Mouse (Mus musculus) adrenal gland, adult 2 months (tissue): ENCODE measurements at regions not wholly inside any gene's neighbourhood (a gene's known extent, or its start where the extent isn't known, plus 50 kb on each side); places are given as distances from the start of the nearest gene placed in this dataset.
A peak's percentile ranks its signal among the peaks of the same experiment; 100 is the strongest.

Source experiments
- DNase-seq: peaks from one replicate; pipeline ENCODE4 v3.0.0; 2021

DNA sequence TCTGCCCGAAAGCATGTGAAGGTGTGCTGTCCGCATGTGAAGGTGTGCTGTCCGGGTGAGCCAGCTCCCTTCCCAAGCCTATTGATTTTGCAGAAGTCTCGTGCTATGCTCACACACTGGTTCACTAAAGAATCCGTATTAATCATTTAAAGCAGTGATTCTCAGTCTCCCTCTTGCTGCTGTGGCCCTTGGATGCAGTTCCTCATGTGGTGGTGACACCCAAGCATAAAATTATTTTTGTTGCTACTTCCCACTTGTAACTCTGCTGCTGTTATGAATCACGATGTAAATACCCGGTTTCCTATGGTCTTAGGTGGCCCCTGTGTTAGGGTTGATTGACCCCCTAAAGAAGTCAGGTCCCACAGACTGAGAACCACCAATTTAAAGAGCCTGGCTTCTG lies 55.7 kb upstream of the Emb start:
- DNase-seq: no peak

GRCm38 (mm10) chr13:117143828-117144227 lies 64.5 kb upstream of the Emb start:
- peak; percentile 33 for DNase-seq

GRCm38 (mm10) chr13:117143255-117143654 lies 65.1 kb upstream of the Emb start:
- no peak for DNase-seq

DNA sequence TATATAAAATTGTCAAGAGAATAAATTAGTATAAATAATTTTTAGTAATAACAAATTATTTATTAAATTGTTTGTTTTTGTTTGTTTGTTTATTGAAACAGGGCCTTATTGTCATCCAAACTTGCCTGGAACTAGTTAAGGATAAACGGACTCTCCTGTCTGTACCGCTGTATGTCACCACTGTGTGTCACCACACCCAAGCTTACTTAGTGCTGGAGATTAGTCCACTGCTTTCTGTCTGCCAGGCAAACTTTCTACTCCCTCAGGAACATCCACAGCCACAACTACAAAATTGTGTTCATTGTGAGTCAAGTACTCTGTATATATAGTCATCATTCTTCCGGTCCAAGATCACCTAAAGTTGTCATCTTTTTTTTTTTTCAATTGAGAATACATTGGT lies 74.0 kb upstream of the Emb start:
- DNase-seq: no peak

DNA sequence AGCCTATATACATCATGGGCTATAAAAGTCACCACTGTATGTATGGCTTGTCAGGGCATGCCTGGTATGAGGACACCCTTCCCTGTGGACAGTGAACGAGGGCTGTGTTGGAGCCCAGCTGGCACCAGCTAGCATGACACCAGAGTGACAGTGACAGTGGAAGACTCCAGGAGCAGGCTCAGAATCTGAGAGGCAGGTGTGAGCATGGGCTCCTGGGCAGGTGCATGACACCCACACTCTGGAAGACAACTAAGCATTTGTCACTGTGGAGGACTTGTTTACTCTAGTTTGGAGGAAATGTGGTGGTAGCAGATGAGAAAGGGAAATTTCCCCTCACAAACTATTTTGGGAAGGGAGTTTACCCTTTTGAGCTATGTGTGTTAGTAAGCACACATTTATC lies 76.2 kb upstream of the Emb start:
- no peak for DNase-seq

- no peak for DNase-seq
Measured at GRCm38 (mm10) chr13:117127813-117128549, 80.4 kb upstream of the Emb start.

DNA sequence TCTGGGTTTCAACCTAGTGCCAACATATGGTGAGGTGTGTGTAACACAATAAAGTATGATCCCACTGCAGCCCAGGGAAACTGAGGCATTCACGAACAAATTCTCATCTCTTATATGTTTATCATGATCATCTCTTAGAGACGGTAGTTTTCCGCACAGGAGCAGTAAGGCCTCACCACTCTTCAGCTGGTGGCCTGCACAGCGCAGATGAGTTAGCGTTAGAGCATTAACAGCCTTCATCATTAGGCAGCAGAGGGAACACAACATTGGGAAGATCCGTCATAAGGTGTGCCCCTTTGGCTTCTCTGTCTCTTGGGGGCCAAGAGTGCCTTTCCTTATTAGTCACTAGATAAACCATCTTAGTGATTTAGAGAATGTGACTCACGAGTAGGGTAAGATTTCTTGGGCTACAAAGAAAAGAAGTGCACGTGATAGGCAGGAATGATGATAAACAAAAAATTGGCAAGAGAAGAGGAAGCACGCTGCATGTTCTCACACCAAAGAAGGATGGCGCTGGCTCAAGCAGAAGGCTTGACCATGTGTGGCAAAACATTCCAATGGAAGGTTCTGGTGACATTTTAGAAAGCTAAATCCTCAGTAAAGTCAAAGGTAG lies 81.1 kb upstream of the Emb start:
- DNase-seq: no peak

- no peak for DNase-seq
Measured at GRCm38 (mm10) chr13:117119636-117120035, 88.7 kb upstream of the Emb start.

DNA sequence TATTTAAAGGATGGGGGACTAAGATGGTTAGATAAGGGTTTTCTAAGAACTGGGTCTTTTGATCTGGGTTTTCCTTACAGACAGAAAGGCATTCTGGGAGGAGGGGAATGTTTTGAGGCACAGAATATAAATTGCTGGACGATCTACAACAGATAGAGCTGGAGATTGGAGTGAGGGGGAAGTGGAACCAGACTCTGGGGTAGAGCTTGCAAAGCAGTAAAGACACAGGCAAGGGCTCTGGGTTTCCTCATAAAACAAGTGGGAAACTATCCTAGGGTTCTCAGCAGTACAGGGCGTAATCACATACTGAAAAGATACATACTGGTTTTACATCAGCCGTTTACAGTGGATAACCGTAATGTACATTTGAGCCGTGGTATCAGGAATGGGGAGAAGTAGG lies 89.5 kb upstream of the Parp8 start:
- DNase-seq: no peak

- no peak for DNase-seq
Measured at GRCm38 (mm10) chr13:117112424-117112823, 87.1 kb upstream of the Parp8 start.

- peak; percentile 50 for DNase-seq
Measured at GRCm38 (mm10) chr13:117105151-117105660, 79.9 kb upstream of the Parp8 start.

DNA sequence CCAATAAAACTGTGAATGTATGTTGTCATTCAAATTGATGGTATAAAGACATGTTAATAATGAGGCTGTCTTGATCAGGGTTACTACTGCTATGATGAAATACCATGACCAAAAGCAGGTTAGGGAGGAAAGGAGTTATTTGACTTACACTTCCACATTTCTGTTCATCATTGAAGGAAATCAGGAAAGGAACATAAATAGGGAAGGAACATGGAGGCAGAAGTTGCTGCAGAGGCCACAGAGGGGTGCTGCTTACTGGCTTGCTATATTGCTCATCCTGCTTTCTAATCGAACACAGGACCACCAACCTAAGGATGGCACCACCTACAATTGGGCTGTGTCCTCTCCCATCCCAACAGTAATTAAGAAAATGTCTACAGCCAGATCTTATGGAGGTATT lies 69.4 kb upstream of the Parp8 start:
- DNase-seq: no peak

DNA sequence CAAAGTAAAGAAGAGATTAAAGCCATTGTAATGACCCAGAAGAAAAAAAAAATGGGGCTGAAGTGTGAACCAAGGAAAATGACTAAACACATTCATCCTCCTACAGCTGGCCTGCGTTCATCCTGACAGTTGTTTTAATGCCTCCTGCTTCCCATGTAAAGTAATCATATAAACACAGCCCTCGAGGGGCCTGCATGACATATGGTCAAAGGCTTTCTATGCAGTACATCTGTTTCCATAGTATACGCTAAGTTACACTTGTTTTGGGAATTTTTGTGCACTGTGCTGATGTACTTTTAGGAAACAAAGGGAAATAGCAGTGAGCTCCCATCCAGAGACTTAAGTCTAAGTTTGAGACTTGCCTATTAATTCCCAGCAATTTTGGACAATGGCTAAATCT lies 63.3 kb upstream of the Parp8 start:
- no peak for DNase-seq

DNA sequence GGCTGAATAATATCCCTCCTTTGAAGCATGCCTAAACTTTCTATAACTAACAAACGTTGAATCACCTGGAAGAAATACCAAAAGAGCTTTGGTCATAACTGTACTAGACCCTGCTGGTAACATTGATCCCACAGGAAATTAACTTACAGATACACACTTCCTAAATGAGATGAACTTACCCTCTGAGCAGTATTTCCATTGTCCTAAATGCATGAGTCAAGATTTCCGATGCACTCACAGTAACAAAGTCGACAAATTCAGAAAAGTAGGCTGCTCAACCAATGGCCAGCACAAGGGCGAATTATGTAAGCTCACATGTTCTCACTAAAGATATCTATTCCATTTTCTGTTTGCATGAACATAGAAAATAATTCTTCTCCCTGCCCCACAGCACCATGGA lies 57.4 kb upstream of the Parp8 start:
- no peak for DNase-seq

- DNase-seq: no peak
Measured at GRCm38 (mm10) chr13:117079316-117079715, 54.0 kb upstream of the Parp8 start.
